Mouse (Mus musculus) heart, postnatal 0 days (tissue): ENCODE data around the gene Tdo2.

Experiments
- CTCF ChIP-seq: IDR thresholded peaks from 2 replicates; pipeline ENCODE4 v1.5.1; 2016; ENCODE audit warnings: antibody characterized with exemption, control low read depth, low read depth
- EP300 ChIP-seq: IDR thresholded peaks from 2 replicates; pipeline ENCODE4 v1.6.1; 2016; ENCODE audit warnings: antibody characterized with exemption, low read depth

- TF ChIP-seq CTCF: no peak
- no peak for TF ChIP-seq EP300
Measured at GRCm38 (mm10) chr3:82022421-82022920, 46.5 kb upstream of the Tdo2 start.
